Mouse (Mus musculus) megakaryocyte, embryonic 14.5 days (primary cell): ENCODE data around the gene Ccdc149. TPM values are rescaled to one million over a fixed set of nuclear protein-coding genes. Genes with fewer than 3 reads are reported as not detected.

ENCODE experiments used
- H3K27me3 ChIP-seq: replicated peaks from 2 replicates; pipeline ENCODE3; 2012; ENCODE audit warnings: inconsistent platforms
- H3K36me3 ChIP-seq: replicated peaks from 2 replicates; pipeline ENCODE3; 2012; ENCODE audit warnings: low read length, inconsistent platforms, mixed read lengths
- H3K4me1 ChIP-seq: 2 replicates; pipeline ENCODE4 v1.6.1; 2012; ENCODE audit warnings: inconsistent platforms
- H3K4me3 ChIP-seq: replicated peaks from 2 replicates; pipeline ENCODE3; 2012; ENCODE audit warnings: moderate library complexity, mild to moderate bottlenecking, inconsistent platforms
- H3K9me3 ChIP-seq: 2 replicates; pipeline ENCODE4 v1.6.1; 2012; ENCODE audit warnings: inconsistent platforms
- FLI1 ChIP-seq: IDR thresholded peaks from 2 replicates; pipeline ENCODE4 v1.6.1; 2012; ENCODE audit warnings: low read length, inconsistent platforms, mixed read lengths
- GATA1 ChIP-seq: IDR thresholded peaks from 3 replicates; pipeline ENCODE4 v1.6.1; 2012; ENCODE audit warnings: mixed read lengths, low read length, inconsistent platforms, borderline replicate concordance
- polyA plus RNA-seq: library from polyadenylated mRNA; stranded (reverse); fragments of >175 nt; gene quantifications from 2 replicates; pipeline ENCODE4 v1.2.3, GENCODE M21; 2012; ENCODE audit warnings: low replicate concordance; ENCODE audit not compliant: insufficient read depth

Ccdc149 gene
- polyA plus RNA-seq, 1 experiment, result 0.07 TPM

DNA sequence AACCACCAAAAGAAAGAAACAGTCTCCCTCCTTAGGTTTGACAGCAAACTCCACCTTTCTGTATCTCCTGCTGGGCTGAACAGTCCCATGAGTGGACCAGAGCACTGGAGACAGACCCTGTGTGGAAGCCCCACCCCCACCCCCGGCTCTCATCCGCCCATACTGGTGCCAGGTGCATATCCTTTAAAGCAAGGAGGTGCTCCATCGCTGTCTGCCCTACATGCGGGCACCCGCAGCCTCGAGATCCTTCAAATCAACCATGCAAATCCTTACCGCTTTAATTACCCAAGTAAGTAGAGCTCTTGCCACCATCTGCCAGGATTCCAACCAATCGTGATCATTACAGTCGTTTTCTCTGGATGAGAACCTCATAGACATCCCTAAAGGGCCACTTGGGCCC is 20.5 kb downstream of the Ccdc149 start:
- no peak for TF ChIP-seq FLI1
- TF ChIP-seq GATA1, result no peak
- Histone ChIP-seq H3K36me3 (no peaks in the 10 kb centered on the region), H3K4me3 (no peak overlapping the region), H3K9me3 (peaks cover 26% of the 10 kb centered on the region), H3K4me1 (no peaks in the 10 kb centered on the region), H3K27me3 (no peaks in the 10 kb centered on the region)

- Histone ChIP-seq H3K36me3 (no peaks in the 10 kb centered on the region), H3K4me1 (no peaks in the 10 kb centered on the region), H3K27me3 (no peaks in the 10 kb centered on the region), H3K9me3 (peaks cover 29% of the 10 kb centered on the region), H3K4me3 (no peak overlapping the region)
- no peak for TF ChIP-seq FLI1
- no peak for TF ChIP-seq GATA1
Observed at GRCm38 (mm10) chr5:52449187-52449586, 22.1 kb downstream of the Ccdc149 start.

- peaks cover 18% of the 10 kb centered on the region for H3K9me3 ChIP-seq
- no peak overlapping the region for H3K4me3 ChIP-seq
- no peaks in the 10 kb centered on the region for H3K4me1 ChIP-seq
- H3K36me3 ChIP-seq, result no peaks in the 10 kb centered on the region
- TF ChIP-seq FLI1 (no peak), GATA1 (no peak)
- H3K27me3 ChIP-seq, result no peaks in the 10 kb centered on the region
Observed at GRCm38 (mm10) chr5:52440278-52440677, 31.0 kb downstream of the Ccdc149 start.

DNA sequence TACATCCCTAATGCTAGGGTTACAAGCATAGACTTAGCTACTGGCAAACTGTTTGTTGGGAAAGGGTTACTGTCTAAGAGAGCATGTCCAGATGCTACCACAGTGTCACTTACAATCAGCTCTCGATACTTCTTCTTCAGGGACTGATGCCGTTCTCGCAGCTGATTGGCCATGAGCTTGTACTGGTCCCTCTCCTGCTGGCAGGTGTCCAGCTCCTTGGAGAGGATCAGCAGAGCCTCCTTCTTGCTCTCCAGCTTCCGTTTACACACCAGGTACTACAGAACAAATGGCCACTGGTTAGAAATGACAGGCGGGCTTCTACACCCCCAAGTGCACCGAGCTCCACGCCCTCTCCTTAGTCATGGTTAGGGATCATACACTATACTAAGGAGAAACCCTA is 32.4 kb downstream of the Ccdc149 start:
- no peak for TF ChIP-seq GATA1
- no peak for TF ChIP-seq FLI1
- peaks cover 10% of the 10 kb centered on the region for H3K9me3 ChIP-seq

DNA sequence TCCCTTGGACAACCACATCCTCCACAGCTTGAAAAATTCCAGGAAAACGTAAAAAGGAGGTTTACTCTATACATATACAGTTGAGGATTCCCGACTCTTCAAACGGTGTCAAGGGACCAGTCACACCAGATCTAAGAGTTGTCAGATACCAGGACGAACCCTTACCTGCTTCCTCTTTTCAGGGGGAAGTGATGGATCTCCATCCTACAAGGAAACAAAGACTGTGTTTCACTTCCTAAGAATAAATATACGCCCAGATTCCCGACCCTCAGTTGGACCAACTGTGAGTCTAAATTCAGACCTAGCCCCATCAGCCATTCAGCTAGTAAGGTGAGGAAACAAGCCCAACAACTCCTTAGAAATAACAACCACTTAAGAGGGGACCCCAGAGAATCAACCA is 35.8 kb downstream of the Ccdc149 start:
- Histone ChIP-seq H3K27me3 (no peaks in the 10 kb centered on the region), H3K9me3 (peaks cover 11% of the 10 kb centered on the region; the same call in 1 of the 2 replicates), H3K4me1 (0 out of 2 replicates have a peak, but pooled peaks cover 3% of the 10 kb centered on the region), H3K4me3 (no peak overlapping the region), H3K36me3 (no peaks in the 10 kb centered on the region)
- TF ChIP-seq GATA1, result no peak
- no peak for TF ChIP-seq FLI1

More for the DNA sequence above, 32.4 kb downstream of the Ccdc149 start:
- Histone ChIP-seq H3K27me3 (no peaks in the 10 kb centered on the region), H3K4me1 (no peaks in the 10 kb centered on the region), H3K4me3 (no peak overlapping the region), H3K36me3 (no peaks in the 10 kb centered on the region)

DNA sequence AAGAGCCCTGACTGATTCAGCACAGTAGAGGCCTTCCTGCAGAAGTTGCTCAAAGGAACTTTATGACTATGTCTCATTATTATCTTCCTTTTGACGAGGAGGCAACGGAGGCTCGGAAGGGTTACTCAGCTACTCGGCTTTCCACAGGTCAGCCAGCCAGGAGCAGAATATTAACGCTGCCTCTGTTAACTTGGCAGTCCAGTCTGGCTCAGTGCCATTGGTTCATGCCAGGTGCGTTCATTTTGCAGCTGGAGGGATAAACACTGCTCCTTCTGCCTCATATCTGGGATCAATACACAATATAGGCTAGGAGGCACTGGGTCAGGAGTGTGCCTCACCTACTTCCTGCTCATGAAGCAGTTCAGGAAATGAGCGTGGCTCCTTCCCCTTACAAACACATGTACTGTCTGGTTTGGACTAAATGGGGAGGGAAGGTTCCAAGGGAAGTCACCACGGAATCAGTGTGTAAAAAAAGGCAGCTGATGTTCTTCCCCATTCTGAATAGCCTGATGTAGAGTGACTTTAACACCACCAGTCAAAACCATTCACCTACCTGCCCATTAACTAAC is 40.0 kb downstream of the Ccdc149 start:
- no peaks in the 10 kb centered on the region for H3K27me3 ChIP-seq
- 0 out of 2 replicates have a peak, but pooled peaks cover 3% of the 10 kb centered on the region for H3K4me1 ChIP-seq
- peaks cover 11% of the 10 kb centered on the region; the same call in 1 of the 2 replicates for H3K9me3 ChIP-seq
- TF ChIP-seq GATA1 (no peak), FLI1 (no peak)
- no peak overlapping the region for H3K4me3 ChIP-seq
- no peaks in the 10 kb centered on the region for H3K36me3 ChIP-seq

DNA sequence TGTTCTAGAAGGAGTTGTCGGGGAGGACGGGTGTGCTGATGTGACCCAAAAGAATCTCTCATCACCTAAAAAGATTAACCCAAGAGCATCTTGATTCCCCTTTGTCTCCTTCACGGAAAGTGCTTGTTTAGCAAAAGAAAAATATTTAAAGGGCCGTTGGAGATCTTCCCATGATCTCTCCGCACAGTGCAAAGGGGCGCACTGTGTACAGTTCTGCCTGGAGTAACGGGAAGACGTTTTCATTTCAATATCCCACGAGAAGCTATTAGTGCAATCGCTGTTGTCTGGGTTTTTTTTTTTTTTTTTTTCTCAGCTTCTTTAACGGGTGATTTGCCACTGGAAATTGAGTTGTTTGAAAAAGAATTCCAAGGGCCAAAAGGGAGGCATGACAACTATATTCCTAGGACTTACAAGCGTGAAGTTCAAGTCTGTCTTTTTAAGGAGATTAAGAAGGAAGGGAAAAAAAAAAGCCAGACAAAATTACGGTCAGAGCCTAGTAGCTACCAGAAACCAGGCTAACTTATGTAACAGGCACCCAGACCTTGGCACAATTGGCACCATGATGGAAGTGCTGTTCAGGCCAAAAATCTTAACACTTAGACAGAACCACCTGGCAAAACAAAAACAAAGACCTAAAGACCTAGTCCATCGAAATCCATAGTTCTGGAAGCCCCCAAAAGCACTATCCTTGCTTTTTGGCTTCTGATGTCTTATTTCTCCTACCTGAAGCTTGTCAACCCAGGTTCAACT is 41.4 kb downstream of the Ccdc149 start:
- H3K36me3 ChIP-seq, result no peaks in the 10 kb centered on the region
- H3K4me1 ChIP-seq, result 0 out of 2 replicates have a peak, but pooled peaks cover 3% of the 10 kb centered on the region
- H3K9me3 ChIP-seq, result peaks cover 11% of the 10 kb centered on the region; the same call in 1 of the 2 replicates
- H3K4me3 ChIP-seq, result no peak overlapping the region
- TF ChIP-seq GATA1, result no peak
- no peak for TF ChIP-seq FLI1
- H3K27me3 ChIP-seq, result no peaks in the 10 kb centered on the region

DNA sequence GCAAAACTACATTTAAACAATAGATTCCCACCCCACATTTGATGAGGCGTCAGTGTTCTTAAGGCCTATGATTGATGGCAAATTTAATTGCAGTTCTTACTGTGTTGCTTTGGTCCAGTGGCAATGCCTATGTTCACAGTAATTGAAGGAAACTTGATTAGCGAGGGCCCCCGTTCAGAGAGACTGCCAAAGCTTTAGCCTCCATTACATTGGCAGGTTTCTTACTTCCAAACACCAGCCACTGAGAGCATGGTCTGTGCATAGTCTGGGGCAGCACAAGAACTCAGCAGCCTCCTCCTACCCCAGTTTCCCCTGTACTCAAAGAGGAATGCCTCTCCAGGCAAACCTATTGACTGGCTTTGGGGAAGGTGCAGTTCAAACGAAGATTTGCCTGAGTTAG is 42.7 kb downstream of the Ccdc149 start:
- Histone ChIP-seq H3K9me3 (peaks cover 11% of the 10 kb centered on the region; the same call in 1 of the 2 replicates), H3K27me3 (no peaks in the 10 kb centered on the region), H3K4me1 (0 out of 2 replicates have a peak, but pooled peaks cover 3% of the 10 kb centered on the region), H3K36me3 (no peaks in the 10 kb centered on the region), H3K4me3 (no peak overlapping the region)
- TF ChIP-seq GATA1 (no peak), FLI1 (no peak)

DNA sequence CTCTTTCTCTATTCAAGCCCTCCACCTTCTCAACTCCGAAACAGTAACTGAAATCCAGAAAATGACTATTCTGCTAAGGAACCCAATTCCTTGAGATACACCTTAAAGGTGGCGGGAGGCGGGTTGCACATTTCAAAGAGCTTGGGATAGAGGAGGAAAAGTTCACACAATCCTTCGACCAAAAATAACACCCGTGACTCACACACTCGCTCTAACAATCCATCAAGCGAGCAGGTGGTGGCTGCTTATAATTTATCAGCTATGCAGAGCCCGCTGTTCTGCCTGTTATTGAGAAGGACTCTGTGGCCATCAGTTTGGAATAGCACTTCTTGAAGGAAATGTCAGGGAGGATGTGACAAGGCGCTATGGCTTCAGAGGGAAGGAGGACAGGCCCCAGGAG is 45.5 kb downstream of the Ccdc149 start:
- H3K4me1 ChIP-seq, result no peaks in the 10 kb centered on the region
- H3K27me3 ChIP-seq, result no peaks in the 10 kb centered on the region
- H3K9me3 ChIP-seq, result no peaks in the 10 kb centered on the region
- H3K36me3 ChIP-seq, result no peaks in the 10 kb centered on the region
- no peak overlapping the region for H3K4me3 ChIP-seq
- TF ChIP-seq FLI1, result no peak
- TF ChIP-seq GATA1, result no peak

DNA sequence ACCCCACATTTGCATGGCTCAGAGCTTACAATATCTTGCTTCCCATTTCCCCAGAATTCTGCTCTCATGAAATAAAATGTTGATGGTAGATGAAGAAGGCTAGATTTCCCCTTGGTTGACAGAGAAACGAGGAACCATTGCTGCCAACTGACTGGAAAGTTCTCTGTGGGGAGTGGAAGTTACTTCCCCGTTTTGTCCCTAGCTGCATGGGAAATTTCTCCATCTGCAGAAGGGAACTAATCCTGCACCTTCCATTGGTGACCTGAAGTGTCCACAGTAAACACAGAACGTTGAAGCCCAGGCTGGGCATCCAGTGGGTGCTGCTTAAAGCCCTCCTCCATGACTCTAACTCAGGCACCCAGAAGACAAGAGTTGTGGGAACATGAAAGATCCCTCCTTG is 47.4 kb downstream of the Ccdc149 start:
- TF ChIP-seq GATA1 (no peak), FLI1 (no peak)
- Histone ChIP-seq H3K36me3 (no peaks in the 10 kb centered on the region), H3K4me3 (no peak overlapping the region), H3K4me1 (no peaks in the 10 kb centered on the region), H3K9me3 (0 out of 2 replicates have a peak, but pooled peaks cover 4% of the 10 kb centered on the region), H3K27me3 (no peaks in the 10 kb centered on the region)

- Histone ChIP-seq H3K4me3 (no peak overlapping the region), H3K36me3 (no peaks in the 10 kb centered on the region), H3K9me3 (peaks cover 38% of the 10 kb centered on the region), H3K4me1 (no peaks in the 10 kb centered on the region), H3K27me3 (no peaks in the 10 kb centered on the region)
- no peak for TF ChIP-seq FLI1
- TF ChIP-seq GATA1, result no peak
Observed at GRCm38 (mm10) chr5:52416485-52416884, 54.8 kb downstream of the Ccdc149 start.
